Mouse (Mus musculus) 416B (cell line): ENCODE measurements around the gene Nagk.
"Not testable (repeated sequence)": the region's sequence is repeated elsewhere in the genome, so short reads cannot be mapped to it uniquely, and the experiment has no call there.

Experiments used
- DNase-seq: peaks from one replicate; pipeline ENCODE4 v3.0.0; 2011; ENCODE audit warnings: low read depth

The Nagk gene

DNA sequence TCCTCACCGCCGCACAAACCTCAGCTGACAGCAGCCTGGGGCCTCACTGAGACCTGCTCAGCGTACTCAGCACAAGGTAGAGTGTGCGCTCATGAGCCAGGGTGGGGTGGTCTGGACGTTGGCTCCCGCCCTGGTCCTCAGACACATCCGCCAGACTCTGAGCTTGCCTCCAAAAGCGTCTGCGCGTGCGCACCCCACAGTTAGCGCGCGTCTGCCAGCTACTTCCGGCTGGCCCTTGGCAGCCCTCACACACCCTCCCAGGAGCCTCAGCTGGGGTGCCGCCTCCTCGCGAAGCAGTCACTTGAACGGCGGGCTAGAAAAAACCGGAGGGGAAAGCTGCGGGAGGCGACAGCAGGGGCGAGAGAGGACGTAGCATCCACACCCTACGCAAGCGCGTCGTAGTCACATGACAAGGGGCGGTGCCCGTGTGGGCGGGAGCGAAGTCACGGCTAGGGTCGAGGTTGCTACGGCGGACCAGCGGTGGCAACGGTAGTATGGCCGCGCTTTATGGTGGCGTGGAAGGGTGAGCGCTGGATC lies at the start of gene Nagk:
Gene Nagk, plus strand, starts transcription at position 223 of the 537 bp plus-strand sequence.
- DNase-seq, result peak; percentile 96

DNA sequence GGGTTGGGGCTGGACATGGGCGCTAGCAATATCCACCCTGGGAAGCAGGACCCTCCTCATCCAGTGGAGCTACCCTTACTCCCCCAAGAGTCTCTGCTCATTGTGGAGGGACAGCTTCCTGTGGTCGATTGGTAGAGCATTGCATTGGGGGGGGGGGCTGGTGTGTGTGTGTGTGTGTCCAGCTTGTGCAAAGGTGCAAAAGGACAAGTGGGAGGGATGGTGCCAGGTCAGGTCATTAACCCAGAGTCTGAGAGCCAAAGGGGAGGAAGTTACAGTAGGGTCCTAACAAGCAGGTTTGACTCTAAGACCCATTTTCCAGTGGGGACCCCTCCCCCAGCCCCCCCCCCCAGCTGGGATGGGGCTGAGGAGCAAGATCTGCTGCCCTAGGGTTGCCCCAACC lies 49.3 kb upstream of the Nagk start:
- no peak for DNase-seq

GRCm38 (mm10) chr6:83749286-83749685 lies 45.5 kb upstream of the Nagk start:
- DNase-seq, result no peak

DNA sequence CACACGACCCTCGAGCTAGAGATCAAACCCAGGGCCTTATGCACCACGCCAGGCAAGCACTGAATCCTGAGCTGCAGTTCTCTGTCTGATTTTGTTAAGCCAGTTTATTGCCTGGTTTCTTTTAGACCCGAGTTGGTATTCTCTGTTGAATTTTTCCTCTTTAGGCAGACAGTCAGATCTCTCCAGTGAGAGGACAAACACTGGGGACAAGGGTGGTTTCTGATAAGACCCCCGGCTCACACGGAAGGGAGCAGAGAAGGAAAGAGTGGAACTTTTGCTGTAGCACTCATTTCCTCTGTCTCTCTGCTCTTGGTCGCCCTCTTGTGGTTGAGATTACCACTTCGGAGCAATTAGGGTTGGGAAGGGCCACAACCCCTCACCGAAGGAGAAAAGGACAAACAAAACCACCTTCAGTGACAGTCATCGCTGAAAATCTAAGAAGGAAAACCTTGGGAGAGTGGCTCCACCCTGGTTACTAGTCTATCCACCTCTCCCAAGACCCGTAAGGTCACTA lies 44.6 kb upstream of the Nagk start:
- DNase-seq, result peak; percentile 62

DNA sequence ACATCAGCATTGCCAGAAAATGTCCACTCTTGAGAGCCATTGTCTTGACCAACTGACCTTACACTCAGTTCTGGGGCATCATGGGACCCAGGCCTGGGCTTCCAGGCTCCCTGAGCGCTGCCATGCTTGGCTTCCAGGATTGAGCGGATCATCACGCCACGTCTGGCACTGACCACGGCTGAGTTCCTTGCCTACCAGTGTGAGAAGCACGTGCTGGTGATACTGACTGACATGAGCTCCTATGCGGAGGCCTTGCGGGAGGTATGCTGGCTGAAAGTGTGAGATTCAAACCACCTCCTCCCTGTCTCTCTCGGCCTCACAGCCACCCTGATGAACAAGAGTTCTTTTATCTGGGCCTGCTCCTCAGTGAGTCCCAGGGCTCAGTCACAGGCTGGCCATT lies 38.7 kb upstream of the Nagk start:
- no peak for DNase-seq

DNA sequence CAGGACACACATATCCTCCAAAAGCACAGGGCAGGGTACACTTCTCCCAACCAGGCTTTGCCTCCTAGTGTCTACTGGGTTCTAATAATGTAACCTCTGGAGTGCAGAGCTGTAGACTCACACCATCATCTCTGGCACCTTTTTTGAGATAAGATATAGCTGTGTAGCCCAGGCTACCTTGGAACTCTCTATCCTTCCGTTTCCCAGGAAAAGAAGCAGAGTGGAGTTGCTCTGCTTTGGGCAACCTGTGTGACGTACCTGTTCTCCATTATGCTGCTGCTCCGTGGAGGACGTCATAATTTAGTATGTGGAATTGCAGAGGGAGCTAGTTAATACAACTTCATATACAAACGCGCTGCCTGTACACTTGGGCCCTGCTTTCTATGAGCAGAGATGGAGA lies 32.4 kb upstream of the Nagk start, which contains the start of gene Ankrd53:
Gene Ankrd53, plus strand, starts transcription at position 301 of the 400 bp plus-strand sequence.
- DNase-seq, result no peak

DNA sequence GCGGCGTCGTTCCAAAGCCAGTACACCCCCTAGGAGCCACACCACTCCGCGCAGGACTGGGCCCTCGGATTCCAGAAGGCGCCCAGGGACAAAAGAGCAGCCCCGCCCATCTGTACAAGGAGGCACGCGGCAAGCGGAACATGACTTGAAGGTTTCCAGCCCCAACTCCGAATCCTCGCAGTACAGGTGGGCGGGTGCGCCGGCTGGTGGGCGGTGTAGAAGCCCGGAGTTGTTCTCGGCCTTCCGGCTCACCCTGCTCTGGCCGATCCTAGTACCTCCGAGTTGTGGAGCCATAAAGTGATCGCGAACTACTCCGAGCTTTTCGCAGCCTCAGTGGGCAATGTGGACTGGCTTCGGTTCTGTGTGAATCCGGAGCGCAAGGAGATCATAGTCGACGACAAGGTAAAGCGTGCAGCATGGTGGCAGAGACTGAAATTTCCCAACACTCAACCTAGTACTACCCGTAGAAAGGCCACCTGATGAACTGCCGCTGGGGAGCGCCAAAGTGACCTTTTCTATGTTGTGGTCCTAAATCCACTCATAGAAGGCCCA lies 31.8 kb upstream of the Nagk start:
- DNase-seq, result no peak

GRCm38 (mm10) chr6:83766982-83767381 lies 27.8 kb upstream of the Nagk start:
- no peak for DNase-seq

GRCm38 (mm10) chr6:83768485-83768884 lies 26.3 kb upstream of the Nagk start:
- no peak for DNase-seq

DNA sequence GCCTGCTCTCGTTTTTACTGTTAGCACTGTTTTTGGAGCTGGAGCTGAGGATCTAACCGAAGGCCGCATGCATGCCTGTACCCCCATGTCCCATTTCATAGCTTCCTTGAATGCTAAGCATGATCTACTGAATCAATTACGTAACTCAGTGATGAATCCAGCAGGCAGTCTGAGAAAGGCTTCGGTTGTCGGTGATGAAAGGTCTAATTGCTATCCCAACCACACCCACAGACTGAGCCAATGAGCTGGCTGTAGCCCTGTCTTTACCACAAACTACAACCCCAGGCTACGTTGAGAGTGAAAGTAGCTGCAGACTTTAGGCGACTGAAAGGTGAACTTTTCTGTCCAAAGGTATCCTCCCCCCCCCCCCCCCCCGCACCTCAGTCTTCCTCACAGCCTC lies 20.7 kb upstream of the Nagk start:
- peak; percentile 81 for DNase-seq

DNA sequence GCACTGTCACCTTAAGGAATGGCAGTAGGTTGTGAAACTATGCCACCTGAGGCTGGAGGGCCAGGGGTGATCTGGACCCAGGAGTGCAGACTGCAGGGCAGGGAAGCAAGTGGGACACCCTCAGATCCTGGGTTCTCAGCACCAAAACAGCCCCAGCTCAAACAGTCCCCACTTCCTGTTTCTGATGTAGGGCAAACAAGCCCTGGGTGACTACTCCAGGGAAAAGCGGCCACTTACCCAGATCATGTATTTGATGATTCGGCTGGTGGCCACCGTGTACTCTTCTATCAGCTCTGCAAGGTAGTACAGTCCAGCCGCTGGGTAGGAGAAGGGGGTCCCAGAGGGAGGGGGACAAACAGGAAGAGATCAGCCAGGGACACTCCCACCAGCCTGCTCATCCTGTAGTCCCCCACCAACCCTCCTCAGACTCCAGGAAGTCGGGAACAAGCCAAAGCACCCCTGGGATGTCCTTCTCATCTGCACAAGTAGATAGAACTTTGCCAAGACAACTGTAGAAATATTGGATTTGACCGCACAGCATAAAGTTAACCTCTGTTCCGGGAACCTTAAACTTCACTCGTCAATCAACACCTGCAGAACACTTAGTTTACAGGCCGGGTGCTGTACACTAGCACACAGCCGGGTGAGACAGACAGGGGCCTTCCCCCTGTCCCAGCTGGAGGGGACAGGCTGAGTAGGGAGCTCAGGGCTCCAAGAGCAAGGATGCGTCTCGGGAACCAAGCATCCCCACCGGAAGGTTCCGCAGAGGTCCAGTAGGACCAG lies 19.8 kb upstream of the Nagk start:
- peak; percentile 42 for DNase-seq

DNA sequence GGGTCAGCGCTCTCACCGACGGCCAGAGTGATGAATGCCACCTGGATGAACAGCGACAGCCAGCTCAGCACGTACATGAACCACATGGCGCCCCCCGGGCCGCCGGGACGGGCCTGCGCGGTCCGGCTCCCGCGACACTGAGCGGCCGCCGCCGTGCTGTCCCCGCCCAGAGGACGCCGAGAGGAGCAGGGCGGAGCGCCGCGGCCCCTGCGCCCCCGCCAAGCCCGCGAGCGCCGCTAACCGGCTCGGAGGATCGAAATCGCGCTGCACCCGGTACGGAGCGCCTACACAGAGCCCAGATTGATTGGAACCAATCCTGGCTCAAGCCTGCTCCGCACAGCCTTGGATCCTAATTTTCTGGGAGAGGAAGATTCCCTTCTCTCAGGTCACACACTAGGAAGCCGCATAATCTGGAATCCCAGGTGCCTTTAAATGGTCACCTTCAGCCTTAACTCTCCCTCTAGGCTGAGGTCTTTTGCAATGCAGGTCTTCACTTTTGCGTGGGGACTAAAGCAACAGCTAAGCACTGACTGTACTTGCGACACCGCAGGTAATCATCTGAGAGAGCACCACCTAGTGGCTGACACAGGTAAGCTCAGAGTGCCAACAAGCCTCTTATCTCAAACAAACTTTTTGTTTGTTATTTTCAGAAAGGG lies 19.0 kb upstream of the Nagk start, which contains the start of gene Tex261:
Gene Tex261, minus strand, starts transcription at position 176 of the 656 bp plus-strand sequence.
- peak; percentile 95 for DNase-seq

GRCm38 (mm10) chr6:83778306-83778705 lies 16.5 kb upstream of the Nagk start:
- no peak for DNase-seq

- peak; percentile 75 for DNase-seq
These were observed 15.8 kb upstream of the Nagk start for GRCm38 (mm10) chr6:83779026-83779425.

GRCm38 (mm10) chr6:83786426-83786825 lies 8.4 kb upstream of the Nagk start:
- DNase-seq, result no peak

DNA sequence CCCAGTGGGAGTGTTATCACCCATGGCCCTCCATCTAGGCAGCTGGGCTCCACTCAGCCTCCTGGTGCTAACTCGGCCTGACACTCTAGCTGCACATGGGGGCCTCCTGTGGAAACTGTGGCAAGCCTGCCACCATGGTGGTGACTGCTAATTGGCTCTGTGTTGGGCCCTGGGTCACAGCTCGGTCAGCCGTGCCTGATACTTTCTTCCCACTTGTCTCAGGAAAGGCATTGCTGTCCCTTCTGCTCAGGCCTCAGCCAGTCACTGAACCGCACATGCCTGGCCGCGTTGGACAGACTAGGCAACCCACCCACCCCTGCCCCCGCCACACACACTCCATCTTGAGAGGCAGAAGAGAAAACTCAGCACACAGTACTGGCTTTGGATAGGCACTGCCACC lies 6.2 kb upstream of the Nagk start:
- no peak for DNase-seq

DNA sequence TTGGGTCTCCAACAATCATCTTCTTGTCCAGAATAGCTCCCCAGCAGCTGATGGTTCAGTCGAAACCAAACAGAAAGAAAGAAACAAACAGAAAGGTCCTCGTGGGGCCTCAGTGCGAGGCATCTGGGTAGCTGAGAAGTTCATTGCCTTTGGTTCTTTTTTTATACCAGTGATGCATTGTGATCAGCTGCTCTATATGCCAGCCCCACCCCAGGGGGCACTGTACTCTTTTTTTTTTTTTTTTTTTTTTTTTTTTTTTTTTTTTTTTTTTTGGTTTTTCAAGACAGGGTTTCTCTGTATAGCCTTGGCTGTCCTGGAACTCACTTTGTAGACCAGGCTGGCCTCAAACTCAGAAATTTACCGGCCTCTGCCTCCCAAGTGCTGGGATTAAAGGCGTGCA lies 4.2 kb upstream of the Nagk start:
- not testable (repeated sequence) for DNase-seq

DNA sequence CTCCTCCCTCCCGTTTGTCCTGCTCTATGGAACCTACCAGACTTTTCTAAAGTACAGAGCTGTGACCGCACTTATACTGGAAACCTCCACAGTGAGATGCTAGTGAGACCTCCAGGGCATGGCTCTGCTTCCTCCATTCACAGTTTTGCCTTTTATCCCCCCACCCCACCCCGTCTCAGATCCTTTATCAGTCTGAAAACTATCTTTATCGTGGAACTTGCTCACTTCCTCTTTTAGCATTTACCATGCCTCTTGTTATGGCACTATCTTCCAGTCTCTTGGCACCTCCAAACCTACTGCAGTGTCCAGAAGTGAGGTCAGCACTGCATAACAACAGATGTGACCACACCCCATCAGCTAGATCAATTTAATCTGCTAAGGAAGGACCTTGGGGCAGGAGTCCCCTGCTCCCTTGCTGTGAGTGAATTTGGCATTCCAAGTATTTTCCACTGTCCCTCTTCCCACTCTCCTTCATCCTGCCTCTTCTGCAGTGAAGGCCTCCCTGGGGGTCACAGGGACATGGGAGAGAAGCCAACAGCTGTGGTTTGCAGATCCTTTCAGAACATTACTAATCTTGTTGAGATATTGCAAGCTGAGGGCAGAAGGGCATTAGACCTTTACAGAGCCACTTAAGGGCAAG lies 3.4 kb upstream of the Nagk start:
- peak; percentile 70 for DNase-seq

DNA sequence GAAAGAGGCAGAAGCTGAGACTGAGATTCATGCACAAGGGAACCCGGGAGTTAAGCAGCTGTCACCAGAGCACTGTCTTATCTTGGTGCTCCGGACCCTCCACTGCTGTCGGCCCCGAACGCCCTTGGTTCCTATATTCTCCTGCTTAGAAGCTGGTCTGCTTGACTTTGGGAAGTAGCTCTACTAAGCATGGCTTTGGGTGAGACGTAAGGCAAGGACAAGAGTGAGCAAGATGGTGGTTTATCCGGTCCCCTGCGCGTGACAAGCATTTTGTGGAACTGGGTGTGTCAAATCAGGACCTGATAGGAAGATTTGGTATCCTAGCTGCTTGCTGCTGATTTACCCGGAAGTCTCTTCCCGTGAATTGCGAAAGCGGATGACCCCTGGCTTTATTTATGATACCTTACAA lies 714 bp downstream of the Nagk start:
- DNase-seq, result peak; percentile 79

DNA sequence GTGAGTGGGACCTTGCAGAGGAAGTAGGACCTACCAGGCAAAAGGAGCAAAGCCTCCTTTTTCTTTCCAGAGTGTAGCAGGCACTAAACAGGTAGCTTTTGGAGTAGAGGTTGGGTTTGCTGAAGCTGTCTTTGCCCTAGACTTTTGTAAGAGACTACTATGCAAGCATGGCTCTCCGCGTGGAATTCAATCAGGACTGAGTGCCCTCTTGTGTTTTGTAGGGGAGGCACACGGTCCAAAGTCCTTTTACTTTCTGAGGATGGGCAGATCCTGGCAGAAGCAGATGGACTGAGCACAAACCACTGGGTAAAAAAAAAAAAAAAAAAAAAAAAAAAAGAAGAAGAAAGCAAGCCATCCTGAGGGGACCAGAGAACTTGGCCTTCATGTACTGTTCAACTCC lies 1.9 kb downstream of the Nagk start:
- DNase-seq, result peak; percentile 22

DNA sequence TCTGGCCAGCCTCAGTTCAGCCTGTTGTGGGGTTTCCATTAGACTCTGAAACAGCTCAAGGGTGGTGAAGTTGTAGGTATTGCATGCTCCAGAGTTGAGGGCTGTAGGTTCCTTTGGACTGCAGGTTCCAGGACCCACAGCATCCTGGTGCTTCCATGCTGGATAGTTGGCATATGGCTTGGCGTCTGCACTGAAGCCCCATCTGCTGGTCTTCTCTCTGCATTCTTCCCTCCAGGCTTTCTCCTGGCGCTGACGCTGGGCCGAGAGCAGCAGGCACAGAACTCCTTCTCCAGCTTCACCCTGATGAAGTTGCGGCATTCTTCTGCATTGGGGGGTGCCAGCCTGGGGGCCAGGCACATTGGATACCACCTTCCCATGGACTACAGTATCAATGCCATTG lies 7.3 kb downstream of the Nagk start:
- DNase-seq, result no peak

DNA sequence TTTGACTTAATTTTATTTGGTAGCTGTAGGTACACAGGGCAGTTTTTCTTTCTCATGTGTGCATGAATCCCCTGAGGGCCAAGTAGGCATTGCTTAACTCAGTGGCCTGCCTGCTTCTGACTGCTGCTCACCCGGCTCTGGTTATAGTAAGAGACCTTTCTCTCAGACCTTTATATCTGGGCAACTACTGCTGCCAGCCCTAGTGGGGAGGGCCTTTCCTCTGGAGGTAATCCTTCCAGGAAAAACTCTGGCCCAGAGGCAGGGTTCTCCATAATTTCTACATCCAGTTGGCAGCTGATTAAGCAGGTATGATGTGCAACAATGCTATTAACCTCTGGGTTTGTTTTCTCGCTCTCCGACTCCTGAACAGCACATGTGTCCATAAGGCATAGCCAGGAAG lies 8.1 kb downstream of the Nagk start:
- no peak for DNase-seq
